Mouse (Mus musculus) heart, adult 11 months (tissue): Measurements from ENCODE around the gene Fbf1.

Source experiments
- DNase-seq: peaks from one replicate; pipeline ENCODE4 v3.0.0; 2022

Gene Fbf1

GRCm38 (mm10) chr11:116132366-116133333, 35.3 kb downstream of the Fbf1 start:
- peak; percentile 97 for DNase-seq

GRCm38 (mm10) chr11:116131349-116132170, 36.4 kb downstream of the Fbf1 start:
- DNase-seq: peak; percentile 94

- DNase-seq: peak; percentile 99
Measured at GRCm38 (mm10) chr11:116130488-116131205, 37.3 kb downstream of the Fbf1 start, which contains the start of gene Trim65. Gene Trim65 (minus strand): TSS chr11:116131128.

GRCm38 (mm10) chr11:116129993-116130487, 37.9 kb downstream of the Fbf1 start:
- DNase-seq: peak; percentile 96

- peak; percentile 93 for DNase-seq
Measured at GRCm38 (mm10) chr11:116129091-116129790, 38.7 kb downstream of the Fbf1 start.

- peak; percentile 96 for DNase-seq
Measured at GRCm38 (mm10) chr11:116127986-116128385, 40.0 kb downstream of the Fbf1 start.

- DNase-seq: peak; percentile 99
Measured at GRCm38 (mm10) chr11:116127156-116127980, 40.6 kb downstream of the Fbf1 start, which contains the start of gene Trim47. Gene Trim47 (minus strand): TSS chr11:116127210.

GRCm38 (mm10) chr11:116126261-116126660, 41.7 kb downstream of the Fbf1 start:
- DNase-seq: peak; percentile 94

- peak; percentile 76 for DNase-seq
Measured at GRCm38 (mm10) chr11:116121731-116122245, 46.2 kb downstream of the Fbf1 start.

- DNase-seq: no peak
Measured at GRCm38 (mm10) chr11:116117819-116118218, 50.1 kb downstream of the Fbf1 start.

GRCm38 (mm10) chr11:116117241-116117640, 50.7 kb downstream of the Fbf1 start:
- peak; percentile 90 for DNase-seq

- DNase-seq: peak; percentile 93
Measured at GRCm38 (mm10) chr11:116111611-116112203, 56.3 kb downstream of the Fbf1 start.

GRCm38 (mm10) chr11:116111067-116111466, 56.9 kb downstream of the Fbf1 start:
- no peak for DNase-seq

GRCm38 (mm10) chr11:116110540-116110939, 57.4 kb downstream of the Fbf1 start:
- no peak for DNase-seq

- peak; percentile 99 for DNase-seq
Measured at GRCm38 (mm10) chr11:116110131-116110530, 57.8 kb downstream of the Fbf1 start.

GRCm38 (mm10) chr11:116109441-116110081, 58.4 kb downstream of the Fbf1 start:
- DNase-seq: peak; percentile 97

GRCm38 (mm10) chr11:116108464-116109137, 59.4 kb downstream of the Fbf1 start:
- peak; percentile 99 for DNase-seq

GRCm38 (mm10) chr11:116107777-116108285, 60.1 kb downstream of the Fbf1 start:
- peak; percentile 96 for DNase-seq
